Mouse (Mus musculus) heart, adult 18-20 months (tissue): ENCODE results near the gene Cpa4. TPM values are rescaled to one million over a fixed set of nuclear protein-coding genes. Genes with fewer than 3 reads are reported as not detected.

ENCODE experiments used
- DNase-seq, 2 experiments: peaks; one replicate each; pipeline ENCODE4 v3.0.0; 2021 to 2022; ENCODE audit warnings: mixed read lengths in 1 of 2
- total RNA-seq, 2 experiments: library from RNA; stranded (reverse); gene quantifications; 2 replicates each; pipeline ENCODE4 v1.2.3; 2021

Cpa4 gene
- total RNA-seq, 2 experiments from 2014 or later = not detected

DNA sequence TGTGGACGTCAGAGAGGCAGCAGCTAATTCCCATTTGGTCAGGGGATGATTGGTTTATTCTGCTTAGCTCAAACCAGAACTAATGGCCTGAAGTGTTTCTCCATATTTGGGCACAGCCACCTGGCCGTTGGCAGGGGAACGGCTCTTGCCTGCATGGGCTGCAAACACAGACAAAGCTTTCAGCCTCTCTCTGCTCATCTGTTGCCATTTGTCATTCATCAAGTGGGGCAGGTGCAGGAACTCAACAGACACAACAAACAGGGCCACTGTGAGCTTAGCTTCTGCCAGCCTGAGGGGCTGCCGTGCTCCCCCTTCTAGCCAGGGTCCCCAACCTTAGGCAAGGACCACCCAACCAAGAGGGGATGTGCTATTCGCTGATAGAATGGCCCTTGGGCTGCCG lies 60.0 kb downstream of the Cpa4 start:
- DNase-seq = no peak

DNA sequence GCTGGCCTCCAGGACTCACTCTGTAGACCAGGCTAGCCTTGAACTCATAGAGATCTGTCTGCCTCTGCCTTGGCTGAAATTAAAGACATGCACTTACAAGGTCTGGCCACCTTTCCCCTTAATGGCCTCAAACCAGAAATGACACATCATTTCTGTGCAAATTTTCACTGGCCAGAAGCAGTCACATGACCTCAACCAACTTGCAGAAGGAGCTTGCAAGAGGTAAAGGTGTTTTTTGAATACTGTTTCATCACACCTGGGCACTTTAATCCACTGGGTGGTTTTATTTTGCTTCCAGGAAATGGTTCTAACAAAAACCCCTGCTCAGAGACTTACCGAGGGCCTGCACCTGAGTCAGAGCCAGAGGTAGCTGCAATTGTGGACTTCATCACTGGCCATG lies 61.8 kb downstream of the Cpa4 start:
- no peak for DNase-seq

DNA sequence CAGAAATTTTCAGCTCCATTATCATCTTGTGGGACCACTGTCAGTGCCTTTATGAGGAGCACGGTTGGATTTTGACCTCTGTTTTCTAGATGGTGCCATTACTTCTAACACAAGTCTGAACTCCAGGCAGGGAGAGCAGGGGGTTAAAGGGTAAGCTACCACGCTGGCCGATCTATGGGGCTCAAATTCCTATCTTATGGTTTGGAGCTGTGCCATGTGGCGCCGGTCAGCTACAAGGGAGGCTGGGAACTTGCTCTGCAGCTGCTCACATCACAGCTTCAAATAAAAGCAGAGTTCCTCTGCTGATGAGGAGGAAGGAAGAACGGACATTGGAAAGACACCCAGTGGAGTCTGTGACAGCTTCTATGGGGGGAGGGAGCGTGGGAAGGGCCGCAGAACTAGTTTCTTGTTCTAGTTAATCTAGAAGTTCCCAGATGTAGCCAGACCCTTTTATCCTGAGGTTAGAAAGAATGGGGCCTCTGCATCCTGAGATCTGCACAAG lies 67.2 kb downstream of the Cpa4 start:
- DNase-seq = no peak

DNA sequence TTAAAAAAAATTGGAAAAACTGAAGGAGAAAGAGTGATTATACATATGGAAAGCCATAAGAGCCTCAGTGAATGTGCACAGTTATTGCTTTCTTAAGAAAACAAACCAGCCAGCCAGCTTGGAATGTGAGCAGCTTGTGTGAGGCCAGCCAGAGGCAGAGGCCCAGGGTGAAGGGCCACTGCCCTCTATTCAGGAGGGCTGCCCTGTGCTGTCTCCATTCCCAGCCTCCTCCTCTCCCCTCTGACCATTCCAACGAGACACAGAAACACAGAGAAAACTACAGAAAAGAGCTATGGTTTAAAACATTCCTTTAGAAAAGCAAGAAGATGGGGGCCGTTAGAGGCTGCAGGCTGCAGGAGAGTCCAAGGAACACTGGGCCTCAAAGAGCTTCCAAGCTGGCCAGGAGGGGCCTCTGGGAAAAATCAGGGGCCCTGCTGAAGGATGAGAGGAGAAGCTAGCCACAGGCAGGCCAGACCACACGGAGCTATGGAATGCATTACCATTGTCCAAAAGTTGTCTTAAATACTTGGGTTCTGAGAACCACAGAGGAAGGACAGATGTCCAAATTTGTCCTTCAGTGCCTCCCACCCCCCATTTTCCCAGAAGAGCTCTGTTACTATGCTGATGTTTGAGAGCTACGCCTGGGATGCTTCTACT lies 68.1 kb downstream of the Cpa4 start:
- no peak for DNase-seq

DNA sequence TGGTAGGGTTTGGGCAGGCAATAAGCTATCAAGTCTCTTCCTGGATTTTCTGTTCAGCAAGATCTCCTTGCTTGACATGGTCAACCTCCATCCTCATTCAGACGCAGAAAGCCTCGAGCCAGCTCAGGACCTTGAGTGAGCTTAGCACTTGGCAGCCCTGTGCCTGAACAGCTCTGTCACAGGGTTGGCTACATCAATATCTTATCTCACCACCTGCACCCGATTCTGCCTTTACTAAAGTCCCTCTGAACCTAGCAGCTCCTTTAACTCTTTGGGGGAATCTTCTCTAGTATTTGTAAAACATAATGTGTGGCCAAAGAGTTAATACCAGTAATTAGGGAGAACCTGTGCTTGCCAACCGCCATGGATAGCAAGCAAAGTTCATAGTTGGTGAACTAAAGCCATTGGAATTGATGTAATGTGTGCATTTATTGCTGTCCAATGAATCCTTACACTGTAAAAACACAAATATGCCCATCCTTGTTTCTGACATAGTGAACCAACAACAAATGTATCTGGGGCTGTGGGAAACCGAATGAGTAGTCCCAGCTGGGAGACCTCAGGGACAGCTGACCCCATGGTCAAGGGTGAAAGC lies 70.6 kb downstream of the Cpa4 start, which contains the start of gene Cpa1:
Gene Cpa1, plus strand, starts transcription at position 545 of the 595 bp plus-strand sequence.
- DNase-seq = no peak

Other genes starting within 250 kb of the Cpa4 start
- gene Zc3hc1, start 177.3 kb upstream of the Cpa4 start, total RNA-seq = 10 to 100 TPM; 14.8 to 19.3 TPM
- gene Klhdc10, start 166.5 kb upstream of the Cpa4 start, total RNA-seq = 10 to 100 TPM; 42.6 to 42.8 TPM
- 1 to 10 TPM; 8.5 to 8.6 TPM for gene Tmem209, start 58.6 kb upstream of the Cpa4 start, total RNA-seq
- under 1 TPM in 1 of 2 experiments, not detected in 1; 0.41 TPM for gene Ssmem1, start 58.5 kb upstream of the Cpa4 start, total RNA-seq
- under 1 TPM in 1 of 2 experiments, not detected in 1; 0.25 TPM for gene Cpa2, start 26.8 kb upstream of the Cpa4 start, total RNA-seq
- not detected for gene Cpa5, start 42.6 kb downstream of the Cpa4 start, total RNA-seq
- not detected for gene Cpa1, start 70.8 kb downstream of the Cpa4 start, total RNA-seq
- gene Cep41, start 125.4 kb downstream of the Cpa4 start, total RNA-seq = 1 to 10 TPM; 1.3 to 1.5 TPM
- gene Mest, start 155.2 kb downstream of the Cpa4 start, total RNA-seq = 1 to 10 TPM; 5.4 to 6.8 TPM